Mouse (Mus musculus) midbrain, embryonic 10.5 days (tissue): ENCODE measurements around the gene Esrrb. TPM values are rescaled to one million over a fixed set of nuclear protein-coding genes. Genes with fewer than 3 reads are reported as not detected.

Source experiments
- DNase-seq: peaks from one replicate; pipeline ENCODE4 v3.0.0-alpha.2; 2017; ENCODE audit warnings: low spot score
- H3K27ac ChIP-seq: fragments of 300-500 bp; sonication (generic); replicated peaks from 2 replicates; pipeline ENCODE4 v1.5.1; 2016; ENCODE audit warnings: mild to moderate bottlenecking
- H3K27me3 ChIP-seq: fragments of 300-500 bp; sonication (generic); 2 replicates; pipeline ENCODE4 v1.6.1; 2016; ENCODE audit warnings: low read depth, mild to moderate bottlenecking; ENCODE audit not compliant: poor library complexity, severe bottlenecking
- H3K36me3 ChIP-seq: fragments of 300-500 bp; sonication (generic); 2 replicates; pipeline ENCODE4 v1.6.1; 2016; ENCODE audit warnings: mild to moderate bottlenecking, moderate library complexity
- H3K4me1 ChIP-seq: fragments of 300-500 bp; sonication (generic); 2 replicates; pipeline ENCODE4 v1.6.1; 2016
- H3K4me3 ChIP-seq: fragments of 300-500 bp; sonication (generic); 2 replicates; pipeline ENCODE4 v1.5.1; 2016; ENCODE audit warnings: mild to moderate bottlenecking, moderate library complexity
- H3K9me3 ChIP-seq: fragments of 300-500 bp; sonication (generic); replicated peaks from 2 replicates; pipeline ENCODE4 v1.6.1; 2016; ENCODE audit warnings: mild to moderate bottlenecking
- WGBS: fragments of 180-500 bp; shearing (Covaris S2); methylation state at CpG from one replicate; pipeline ENCODE4 v1.1.7; 2016; 5-methylcytosine and 5-hydroxymethylcytosine counted together
- polyA plus RNA-seq: library from polyadenylated mRNA; unstranded; fragments of >200 nt; fragmentation: Nextera tagmentation; extraction: Ambion mirVana; gene quantifications from 2 replicates; pipeline ENCODE4 v1.2.1, GENCODE M21; 2016

Gene Esrrb
- polyA plus RNA-seq, result 0.28 and 0.47 TPM in 2 replicates

- 35% methylated on average over 22 of the region's 22 CpGs for WGBS
- Histone ChIP-seq H3K4me1 (peaks cover 46% of the 10 kb centered on the region), H3K27me3 (peaks cover 63% of the 10 kb centered on the region), H3K27ac (peak within 1 kb of the TSS; percentile 69), H3K36me3 (no peaks in the 10 kb centered on the region), H3K4me3 (no peak within 1 kb of the TSS; the same call in 1 of the 2 replicates), H3K9me3 (no peaks in the 10 kb centered on the region)
- DNase-seq, result no peak
Observed at GRCm38 (mm10) chr12:86360696-86361631, at the start of gene Esrrb. Gene Esrrb (plus strand): TSS chr12:86361117.

GRCm38 (mm10) chr12:86320629-86321028 is 40.3 kb upstream of the Esrrb start:
- DNase-seq, result no peak
- H3K9me3 ChIP-seq, result no peaks in the 10 kb centered on the region
- peaks cover 36% of the 10 kb centered on the region for H3K27me3 ChIP-seq
- peaks cover 19% of the 10 kb centered on the region for H3K4me1 ChIP-seq
- 20% methylated on average over 12 of the region's 12 CpGs for WGBS
- H3K27ac ChIP-seq, result no peak overlapping the region
- no peak overlapping the region for H3K4me3 ChIP-seq
- H3K36me3 ChIP-seq, result no peaks in the 10 kb centered on the region

- no peak overlapping the region; the same call in 1 of the 2 replicates for H3K27ac ChIP-seq
- H3K9me3 ChIP-seq, result no peaks in the 10 kb centered on the region
- 43% methylated on average over 3 of the region's 3 CpGs for WGBS
- peaks cover 30% of the 10 kb centered on the region for H3K4me1 ChIP-seq
- DNase-seq, result no peak
- H3K36me3 ChIP-seq, result no peaks in the 10 kb centered on the region
- no peak overlapping the region for H3K4me3 ChIP-seq
- peaks cover 22% of the 10 kb centered on the region for H3K27me3 ChIP-seq
Observed at GRCm38 (mm10) chr12:86324297-86324696, 36.6 kb upstream of the Esrrb start.

- WGBS, result 58% methylated on average over 4 of the region's 4 CpGs
- Histone ChIP-seq H3K9me3 (no peaks in the 10 kb centered on the region), H3K4me3 (no peak overlapping the region), H3K36me3 (no peaks in the 10 kb centered on the region), H3K4me1 (peaks cover 24% of the 10 kb centered on the region), H3K27ac (no peak overlapping the region), H3K27me3 (peaks cover 7% of the 10 kb centered on the region)
- no peak for DNase-seq
Observed at GRCm38 (mm10) chr12:86329813-86330212, 31.1 kb upstream of the Esrrb start.

- no peak for DNase-seq
- no peaks in the 10 kb centered on the region for H3K9me3 ChIP-seq
- H3K4me3 ChIP-seq, result no peak overlapping the region
- 92% methylated on average over 9 of the region's 9 CpGs for WGBS
- H3K4me1 ChIP-seq, result peaks cover 24% of the 10 kb centered on the region
- H3K36me3 ChIP-seq, result no peaks in the 10 kb centered on the region
- no peak overlapping the region for H3K27ac ChIP-seq
- H3K27me3 ChIP-seq, result peaks cover 7% of the 10 kb centered on the region
Observed at GRCm38 (mm10) chr12:86330684-86331083, 30.2 kb upstream of the Esrrb start.

GRCm38 (mm10) chr12:86331248-86331647 is 29.7 kb upstream of the Esrrb start:
- Histone ChIP-seq H3K9me3 (no peaks in the 10 kb centered on the region), H3K4me3 (no peak overlapping the region), H3K27me3 (peaks cover 7% of the 10 kb centered on the region), H3K4me1 (peaks cover 24% of the 10 kb centered on the region), H3K27ac (no peak overlapping the region), H3K36me3 (no peaks in the 10 kb centered on the region)
- WGBS, result 65% methylated on average over 10 of the region's 10 CpGs
- DNase-seq, result no peak

- no peaks in the 10 kb centered on the region for H3K36me3 ChIP-seq
Observed at GRCm38 (mm10) chr12:86336209-86336608, 24.7 kb upstream of the Esrrb start.

GRCm38 (mm10) chr12:86336887-86337286 is 24.0 kb upstream of the Esrrb start:
- peaks cover 4% of the 10 kb centered on the region; the same call in 1 of the 2 replicates for H3K4me1 ChIP-seq
- H3K27ac ChIP-seq, result no peak overlapping the region
- DNase-seq, result no peak
- WGBS, result 69% methylated on average over 7 of the region's 7 CpGs
- no peaks in the 10 kb centered on the region for H3K36me3 ChIP-seq
- no peak overlapping the region for H3K4me3 ChIP-seq
- no peaks in the 10 kb centered on the region; the same call in 1 of the 2 replicates for H3K27me3 ChIP-seq
- no peaks in the 10 kb centered on the region for H3K9me3 ChIP-seq

More at GRCm38 (mm10) chr12:86336209-86336608, 24.7 kb upstream of the Esrrb start:
- Histone ChIP-seq H3K27ac (no peak overlapping the region), H3K9me3 (no peaks in the 10 kb centered on the region), H3K4me3 (no peak overlapping the region), H3K4me1 (peaks cover 10% of the 10 kb centered on the region; the same call in 1 of the 2 replicates), H3K27me3 (no peaks in the 10 kb centered on the region; the same call in 1 of the 2 replicates)
- DNase-seq, result no peak
- WGBS, result 92% methylated on average over 3 of the region's 3 CpGs

- H3K9me3 ChIP-seq, result no peaks in the 10 kb centered on the region
- DNase-seq, result no peak
- peaks cover 7% of the 10 kb centered on the region; the same call in 1 of the 2 replicates for H3K27me3 ChIP-seq
- H3K4me3 ChIP-seq, result no peak overlapping the region
- WGBS, result 84% methylated on average over 8 of the region's 8 CpGs
- H3K36me3 ChIP-seq, result no peaks in the 10 kb centered on the region
- peaks cover 7% of the 10 kb centered on the region; the same call in 1 of the 2 replicates for H3K4me1 ChIP-seq
- no peak overlapping the region for H3K27ac ChIP-seq
Observed at GRCm38 (mm10) chr12:86349477-86349876, 11.4 kb upstream of the Esrrb start.

GRCm38 (mm10) chr12:86359406-86359805 is 1.5 kb upstream of the Esrrb start:
- no peaks in the 10 kb centered on the region for H3K36me3 ChIP-seq
- H3K27ac ChIP-seq, result no peak overlapping the region
- DNase-seq, result no peak

GRCm38 (mm10) chr12:86359873-86360272 is 1.0 kb upstream of the Esrrb start:
- H3K27ac ChIP-seq, result no peak overlapping the region
- 83% methylated on average over 8 of the region's 8 CpGs for WGBS
- peaks cover 36% of the 10 kb centered on the region for H3K4me1 ChIP-seq
- no peaks in the 10 kb centered on the region for H3K9me3 ChIP-seq
- H3K27me3 ChIP-seq, result peaks cover 52% of the 10 kb centered on the region
- DNase-seq, result no peak
- H3K4me3 ChIP-seq, result no peak overlapping the region
- no peaks in the 10 kb centered on the region for H3K36me3 ChIP-seq

More at GRCm38 (mm10) chr12:86359406-86359805, 1.5 kb upstream of the Esrrb start:
- H3K27me3 ChIP-seq, result peaks cover 48% of the 10 kb centered on the region
- 71% methylated on average over 6 of the region's 6 CpGs for WGBS
- peaks cover 31% of the 10 kb centered on the region for H3K4me1 ChIP-seq
- no peaks in the 10 kb centered on the region for H3K9me3 ChIP-seq
- H3K4me3 ChIP-seq, result no peak overlapping the region

GRCm38 (mm10) chr12:86364285-86364684 is 3.4 kb downstream of the Esrrb start:
- WGBS, result 10% methylated on average over 5 of the region's 5 CpGs
- Histone ChIP-seq H3K36me3 (no peaks in the 10 kb centered on the region), H3K4me3 (no peak overlapping the region), H3K4me1 (peaks cover 62% of the 10 kb centered on the region), H3K9me3 (no peaks in the 10 kb centered on the region), H3K27ac (no peak overlapping the region), H3K27me3 (peaks cover 88% of the 10 kb centered on the region)
- no peak for DNase-seq

GRCm38 (mm10) chr12:86364756-86365155 is 3.8 kb downstream of the Esrrb start:
- no peaks in the 10 kb centered on the region for H3K9me3 ChIP-seq
- peaks cover 84% of the 10 kb centered on the region for H3K27me3 ChIP-seq
- H3K27ac ChIP-seq, result no peak overlapping the region
- WGBS, result 8% methylated on average over 5 of the region's 5 CpGs
- no peak for DNase-seq
- H3K4me3 ChIP-seq, result no peak overlapping the region
- H3K36me3 ChIP-seq, result no peaks in the 10 kb centered on the region
- peaks cover 62% of the 10 kb centered on the region for H3K4me1 ChIP-seq
